Mouse (Mus musculus) lung, embryonic 14.5 days (tissue): ENCODE data around the gene Eng. TPM values are rescaled to one million over a fixed set of nuclear protein-coding genes. Genes with fewer than 3 reads are reported as not detected.

Experiments
- ATAC-seq: fragments of 200-750 bp; cut with Nextera tagmentation; 2 replicates; pipeline ENCODE4 v1.8.0; 2017; ENCODE audit warnings: mild to moderate bottlenecking, moderate TSS enrichment, moderate library complexity; ENCODE audit not compliant: insufficient read depth
- DNase-seq: peaks from one replicate; pipeline ENCODE4 v3.0.0-alpha.2; 2015
- H3K27ac ChIP-seq: fragments of 300-500 bp; sonication (generic); 2 replicates; pipeline ENCODE4 v1.5.1; 2014; ENCODE audit warnings: low read depth, mild to moderate bottlenecking, moderate library complexity
- H3K27me3 ChIP-seq: fragments of 300-500 bp; sonication (generic); 2 replicates; pipeline ENCODE4 v1.6.1; 2014; ENCODE audit warnings: low read length, control low read depth; ENCODE audit not compliant: insufficient read depth
- H3K36me3 ChIP-seq: fragments of 300-500 bp; sonication (generic); 2 replicates; pipeline ENCODE4 v1.6.1; 2014; ENCODE audit warnings: control low read depth; ENCODE audit not compliant: insufficient read depth
- H3K4me1 ChIP-seq: fragments of 300-500 bp; sonication (generic); 2 replicates; pipeline ENCODE4 v1.6.1; 2014; ENCODE audit warnings: antibody characterized with exemption, control low read depth; ENCODE audit not compliant: insufficient read depth
- H3K4me2 ChIP-seq: fragments of 300-500 bp; sonication (generic); 2 replicates; pipeline ENCODE4 v1.6.1; 2014; ENCODE audit warnings: mild to moderate bottlenecking
- H3K4me3 ChIP-seq: fragments of 300-500 bp; sonication (generic); 2 replicates; pipeline ENCODE4 v1.5.1; 2014; ENCODE audit warnings: low read depth, low read length
- H3K9ac ChIP-seq: fragments of 300-500 bp; sonication (generic); 2 replicates; pipeline ENCODE4 v1.6.1; 2014
- H3K9me3 ChIP-seq: fragments of 300-500 bp; sonication (generic); 2 replicates; pipeline ENCODE4 v1.6.1; 2016; ENCODE audit warnings: low read depth, low read length, control low read depth
- CTCF ChIP-seq: IDR thresholded peaks from 2 replicates; pipeline ENCODE4 v1.5.1; 2016; ENCODE audit warnings: antibody characterized with exemption, low read depth
- WGBS: fragments of 180-500 bp; shearing (Covaris S2); extraction: QIAGEN DNeasy Blood & Tissue Kit; methylation state at CpG from one replicate; pipeline ENCODE4 v1.1.7; 2014; 5-methylcytosine and 5-hydroxymethylcytosine counted together
- polyA plus RNA-seq: library from polyadenylated mRNA; unstranded; fragments of >200 nt; fragmentation: Nextera tagmentation; extraction: Ambion mirVana; gene quantifications from 2 replicates; pipeline ENCODE4 v1.2.1, GENCODE M21; 2014

Eng gene
- polyA plus RNA-seq, 1 experiment from 2014 or later: 98.5 TPM

DNA sequence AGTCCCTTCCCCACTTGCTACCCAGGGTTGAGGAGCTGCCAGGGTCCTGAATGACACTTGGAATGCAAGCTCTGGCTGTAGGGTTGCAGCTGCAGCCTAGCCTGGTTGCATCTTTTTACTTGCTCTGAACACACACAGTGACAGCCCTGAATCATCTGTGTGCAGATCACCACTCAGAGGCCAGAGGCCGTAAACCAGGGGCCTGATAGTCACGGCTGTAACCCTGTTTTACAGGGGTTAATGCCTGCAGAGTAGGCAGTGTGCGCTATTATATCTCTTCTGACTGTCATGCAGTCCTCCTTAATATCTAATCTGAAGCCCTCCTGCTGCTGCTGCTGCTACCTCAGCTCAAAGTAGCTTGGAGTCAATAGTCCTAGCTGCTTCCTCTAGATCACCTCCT lies 23.5 kb downstream of the Eng start:
- Histone ChIP-seq H3K27ac (no peak overlapping the region), H3K4me2 (no peak overlapping the region), H3K36me3 (peaks cover 48% of the 10 kb centered on the region), H3K4me3 (no peak overlapping the region), H3K9ac (no peak overlapping the region), H3K4me1 (no peaks in the 10 kb centered on the region), H3K27me3 (no peaks in the 10 kb centered on the region), H3K9me3 (no peaks in the 10 kb centered on the region)
- TF ChIP-seq CTCF: no peak
- 59% methylated on average over 3 of the region's 3 CpGs for WGBS
- no peak for ATAC-seq
- DNase-seq: no peak

DNA sequence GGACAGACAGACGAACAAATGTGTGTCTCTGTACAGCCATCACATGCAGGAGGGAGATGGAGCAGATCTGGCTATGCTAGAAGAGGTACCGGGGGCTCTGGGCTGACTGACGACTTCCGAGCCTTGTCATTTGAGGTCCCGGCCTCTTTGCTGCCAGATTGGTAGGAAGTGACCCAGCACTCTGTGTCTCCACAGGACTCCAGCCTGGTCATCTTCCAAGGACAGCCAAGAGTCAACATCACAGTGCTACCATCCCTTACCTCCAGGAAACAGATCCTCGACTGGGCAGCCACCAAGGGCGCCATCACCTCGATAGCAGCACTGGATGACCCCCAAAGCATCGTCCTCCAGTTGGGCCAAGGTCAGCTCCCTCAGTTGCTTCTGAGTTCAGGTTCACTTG lies 24.8 kb downstream of the Eng start:
- H3K4me1 ChIP-seq: no peaks in the 10 kb centered on the region
- H3K9me3 ChIP-seq: peaks cover 5% of the 10 kb centered on the region
- H3K4me2 ChIP-seq: no peak overlapping the region
- WGBS: 77% methylated on average over 9 of the region's 9 CpGs
- H3K4me3 ChIP-seq: no peak overlapping the region
- peaks cover 57% of the 10 kb centered on the region for H3K36me3 ChIP-seq
- H3K27me3 ChIP-seq: no peaks in the 10 kb centered on the region
- ATAC-seq (no peak), DNase-seq (no peak)
- TF ChIP-seq CTCF: no peak
- no peak overlapping the region for H3K9ac ChIP-seq
- H3K27ac ChIP-seq: no peak overlapping the region

DNA sequence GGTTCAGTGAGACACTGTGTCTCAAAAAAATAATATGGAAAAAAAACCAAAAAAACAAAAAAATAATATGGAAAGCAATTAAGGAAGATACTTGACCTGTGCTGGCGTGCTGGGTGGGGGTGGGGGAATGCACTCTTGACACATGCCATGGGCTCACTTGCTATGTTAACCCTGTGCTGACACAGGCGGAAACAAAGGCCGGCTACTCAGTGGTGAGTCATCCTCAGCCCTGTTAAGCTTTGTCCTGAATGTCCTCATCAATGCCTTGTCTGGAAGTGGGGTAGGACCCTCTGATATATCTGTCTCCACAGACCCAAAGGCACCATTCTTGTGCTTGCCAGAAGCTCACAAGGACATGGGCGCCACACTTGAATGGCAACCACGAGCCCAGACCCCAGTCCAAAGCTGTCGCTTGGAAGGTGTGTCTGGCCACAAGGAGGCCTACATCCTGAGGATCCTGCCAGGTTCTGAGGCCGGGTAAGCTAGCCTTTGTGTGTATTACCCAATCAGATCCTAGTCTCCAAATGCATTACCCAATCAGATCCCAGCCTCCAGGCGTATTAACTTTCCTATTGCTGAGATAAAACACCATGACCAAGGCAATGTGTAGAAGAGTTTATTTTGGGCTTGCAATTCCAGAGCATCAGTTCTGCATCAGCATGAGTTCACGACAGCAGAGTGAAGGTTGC lies 25.7 kb downstream of the Eng start:
- ATAC-seq (no peak), DNase-seq (no peak)
- no peak overlapping the region for H3K9ac ChIP-seq
- WGBS: 71% methylated on average over 9 of the region's 9 CpGs
- H3K27ac ChIP-seq: no peak overlapping the region
- peaks cover 61% of the 10 kb centered on the region for H3K36me3 ChIP-seq
- no peak overlapping the region for H3K4me2 ChIP-seq
- no peak overlapping the region for H3K4me3 ChIP-seq
- peaks cover 6% of the 10 kb centered on the region for H3K9me3 ChIP-seq
- no peaks in the 10 kb centered on the region for H3K4me1 ChIP-seq
- H3K27me3 ChIP-seq: no peaks in the 10 kb centered on the region
- no peak for TF ChIP-seq CTCF

DNA sequence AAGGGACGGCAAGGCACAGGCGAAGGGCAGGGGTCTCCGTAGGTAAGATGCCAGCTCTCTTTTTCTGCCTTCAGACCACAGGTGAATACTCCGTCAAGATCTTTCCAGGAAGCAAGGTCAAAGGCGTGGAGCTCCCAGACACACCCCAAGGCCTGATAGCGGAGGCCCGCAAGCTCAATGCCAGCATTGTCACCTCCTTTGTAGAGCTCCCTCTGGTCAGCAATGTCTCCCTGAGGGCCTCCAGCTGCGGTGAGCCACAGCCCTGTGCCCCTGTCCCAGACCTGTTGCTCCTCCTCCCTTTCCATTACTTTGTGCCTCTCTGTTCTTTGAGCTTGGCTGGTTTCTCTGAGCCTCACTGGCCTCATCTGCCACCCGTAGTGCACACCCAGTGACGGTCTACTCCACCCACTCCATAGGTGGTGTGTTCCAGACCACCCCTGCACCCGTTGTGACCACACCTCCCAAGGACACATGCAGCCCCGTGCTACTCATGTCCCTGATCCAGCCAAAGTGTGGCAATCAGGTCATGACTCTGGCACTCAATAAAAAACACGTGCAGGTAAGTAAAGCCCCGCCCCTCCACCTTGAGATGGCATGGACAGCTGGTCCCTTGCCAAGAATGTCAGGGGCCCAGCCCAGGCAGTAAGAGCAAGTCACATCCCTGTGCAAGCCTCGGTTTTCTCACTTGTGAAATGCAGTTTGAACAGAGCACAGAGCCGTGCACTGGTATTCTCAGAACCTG lies 27.0 kb downstream of the Eng start:
- Histone ChIP-seq H3K4me2 (no peak overlapping the region), H3K36me3 (peaks cover 68% of the 10 kb centered on the region), H3K4me1 (no peaks in the 10 kb centered on the region), H3K4me3 (no peak overlapping the region), H3K27me3 (no peaks in the 10 kb centered on the region), H3K9ac (no peak overlapping the region), H3K27ac (no peak overlapping the region; the same call in 1 of the 2 replicates), H3K9me3 (peaks cover 6% of the 10 kb centered on the region)
- no peak for ATAC-seq
- DNase-seq: peak; percentile 63
- 70% methylated on average over 16 of the region's 16 CpGs for WGBS
- TF ChIP-seq CTCF: no peak

DNA sequence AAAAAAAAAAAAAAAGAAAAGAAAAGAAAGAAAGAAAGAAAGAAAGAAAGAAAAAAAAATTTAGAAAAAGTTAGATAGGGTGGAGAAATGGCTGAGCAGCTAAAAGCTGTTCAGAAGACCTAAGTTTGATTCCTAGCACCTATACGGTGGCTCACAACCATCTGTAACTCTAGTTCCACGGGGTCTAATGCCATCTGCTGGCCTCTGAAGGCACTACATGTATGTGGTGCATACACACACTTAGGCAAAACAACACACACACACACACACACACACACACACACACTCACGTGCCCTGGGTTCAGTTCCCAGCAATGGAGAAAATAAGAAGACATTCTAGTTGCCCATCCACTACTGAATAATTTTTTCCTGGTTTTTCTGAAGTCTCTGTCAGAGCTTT lies 30.4 kb downstream of the Eng start:
- no peak for ATAC-seq
- TF ChIP-seq CTCF: peak; percentile 50

DNA sequence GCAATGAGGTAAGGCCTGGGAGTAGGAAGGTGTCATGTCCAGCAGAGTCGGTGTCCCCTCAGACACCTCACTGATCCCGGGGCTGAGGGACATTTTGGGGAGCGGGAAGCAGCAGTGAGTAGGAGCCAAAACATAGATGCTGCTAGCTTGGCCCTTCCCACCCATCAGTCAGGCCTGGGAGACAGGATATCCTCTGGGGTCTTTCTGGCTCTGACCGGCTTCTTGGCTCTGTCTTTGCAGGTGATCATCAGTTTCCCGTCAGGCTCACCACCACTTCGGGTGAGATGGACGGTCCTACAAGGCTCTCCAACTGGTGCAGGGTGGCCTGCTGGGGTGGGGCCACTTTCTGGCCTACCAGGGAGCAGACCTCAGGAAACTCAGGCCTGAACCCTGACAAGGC lies 31.3 kb downstream of the Eng start:
- H3K27me3 ChIP-seq: no peaks in the 10 kb centered on the region
- DNase-seq (no peak), ATAC-seq (no peak)
- peaks cover 75% of the 10 kb centered on the region for H3K36me3 ChIP-seq
- no peak overlapping the region for H3K9ac ChIP-seq
- H3K4me2 ChIP-seq: no peak overlapping the region
- TF ChIP-seq CTCF: no peak
- 80% methylated on average over 7 of the region's 7 CpGs for WGBS
- no peak overlapping the region for H3K4me3 ChIP-seq
- H3K9me3 ChIP-seq: peaks cover 6% of the 10 kb centered on the region
- H3K27ac ChIP-seq: no peak overlapping the region
- no peaks in the 10 kb centered on the region for H3K4me1 ChIP-seq

More for the DNA sequence above, 30.4 kb downstream of the Eng start:
- no peaks in the 10 kb centered on the region for H3K4me1 ChIP-seq
- no peaks in the 10 kb centered on the region for H3K27me3 ChIP-seq
- peaks cover 6% of the 10 kb centered on the region for H3K9me3 ChIP-seq
- no peak overlapping the region for H3K4me2 ChIP-seq
- H3K36me3 ChIP-seq: peaks cover 79% of the 10 kb centered on the region
- H3K4me3 ChIP-seq: no peak overlapping the region
- no peak overlapping the region for H3K27ac ChIP-seq
- WGBS: 91% methylated on average over 3 of the region's 3 CpGs
- DNase-seq: no peak
- no peak overlapping the region for H3K9ac ChIP-seq

DNA sequence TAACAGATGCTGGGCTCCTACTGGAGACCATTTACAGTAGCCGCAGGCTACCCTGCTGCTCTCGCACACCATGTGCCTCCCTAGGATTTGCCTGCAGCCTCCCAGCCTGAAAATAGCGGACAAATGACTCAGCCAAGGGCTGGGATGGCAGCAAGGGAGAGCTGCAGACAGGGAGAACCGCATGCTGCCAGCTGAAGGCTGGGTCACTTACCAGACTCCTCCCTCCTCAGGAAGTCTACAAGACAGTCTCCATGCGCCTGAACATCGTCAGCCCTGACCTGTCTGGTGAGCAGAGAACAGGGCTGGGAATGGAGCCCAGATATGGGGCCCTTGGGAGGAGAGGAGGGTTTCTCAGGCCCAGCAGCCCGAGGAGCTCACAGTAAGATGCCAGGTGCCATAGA lies 33.7 kb downstream of the Eng start:
- no peak for TF ChIP-seq CTCF
- Histone ChIP-seq H3K27me3 (no peaks in the 10 kb centered on the region), H3K27ac (no peak overlapping the region), H3K9ac (no peak overlapping the region), H3K4me1 (no peaks in the 10 kb centered on the region), H3K36me3 (peaks cover 78% of the 10 kb centered on the region), H3K4me2 (no peak overlapping the region), H3K9me3 (peaks cover 6% of the 10 kb centered on the region), H3K4me3 (no peak overlapping the region)
- ATAC-seq (peak; percentile 48; the same call in 1 of the 2 replicates), DNase-seq (peak; percentile 41)
- 31% methylated on average over 7 of the region's 7 CpGs for WGBS
